Mouse (Mus musculus) lung, adult 2 months (tissue): ENCODE results near the gene Trim47.

ENCODE experiments used
- CTCF ChIP-seq: fragments of 200-500 bp; IDR thresholded peaks from 2 replicates; pipeline ENCODE4 v1.5.1; 2011; ENCODE audit warnings: mild to moderate bottlenecking, low read length, control low read depth; ENCODE audit not compliant: insufficient read depth
- POLR2A ChIP-seq: fragments of 200-500 bp; IDR thresholded peaks from 2 replicates; pipeline ENCODE4 v1.6.1; 2011; ENCODE audit warnings: low read depth, mild to moderate bottlenecking, control low read depth, low read length, borderline replicate concordance; ENCODE audit errors: extremely low read depth

GRCm38 (mm10) chr11:116133497-116133896 is 6.5 kb upstream of the Trim47 start:
- TF ChIP-seq CTCF = no peak
- no peak for TF ChIP-seq POLR2A
